Mouse (Mus musculus) c-Kit-negative CD71-positive TER-119-positive erythroid progenitor cells, embryonic 14.5 days (primary cell): ENCODE results near the gene Fgf11.

Experiments
- DNase-seq: peaks from one replicate; pipeline ENCODE4 v3.0.0-alpha.2; 2013; ENCODE audit warnings: low read depth, low spot score

The Fgf11 gene

GRCm38 (mm10) chr11:69757303-69758089 is 44.2 kb downstream of the Fgf11 start:
- DNase-seq, result no peak

- peak; percentile 48 for DNase-seq
Measured at GRCm38 (mm10) chr11:69754701-69755100, 47.0 kb downstream of the Fgf11 start.

DNA sequence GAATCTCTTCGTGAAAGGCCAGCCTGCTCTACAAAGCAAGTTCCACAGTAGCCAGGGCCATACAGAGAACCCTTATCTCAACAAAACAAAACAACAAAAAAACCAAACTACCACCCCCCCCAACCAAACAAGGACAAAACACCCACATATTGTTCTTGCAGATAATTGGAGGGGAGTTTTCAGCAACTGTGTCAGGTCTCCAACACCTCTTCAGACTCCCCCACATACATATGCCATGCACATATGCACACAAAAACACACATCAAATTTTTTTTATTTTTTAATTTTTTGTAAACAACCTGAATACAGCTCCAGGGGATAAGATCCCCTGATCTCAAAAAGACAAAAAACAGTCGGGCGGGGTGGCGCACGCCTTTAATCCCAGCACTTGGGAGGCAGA is 47.4 kb downstream of the Fgf11 start:
- DNase-seq, result no peak

- DNase-seq, result no peak
Measured at GRCm38 (mm10) chr11:69752686-69753085, 49.0 kb downstream of the Fgf11 start.

- DNase-seq, result no peak
Measured at GRCm38 (mm10) chr11:69751635-69752034, 50.0 kb downstream of the Fgf11 start.
